Mouse (Mus musculus) olfactory bulb, adult 2 months (tissue): ENCODE data around the gene Noc4l. TPM values are rescaled to one million over a fixed set of nuclear protein-coding genes. Genes with fewer than 3 reads are reported as not detected.
A peak's percentile ranks its signal among the peaks of the same experiment; 100 is the strongest.

Experiments
- H3K27ac ChIP-seq: fragments of 200-500 bp; 2 replicates; pipeline ENCODE4 v1.5.1; 2012; ENCODE audit warnings: low read depth, low read length; ENCODE audit not compliant: insufficient read depth
- H3K4me1 ChIP-seq: fragments of 200-500 bp; 2 replicates; pipeline ENCODE4 v1.6.1; 2012; ENCODE audit warnings: low read length; ENCODE audit not compliant: control insufficient read depth, insufficient read depth
- H3K4me3 ChIP-seq: fragments of 200-500 bp; 2 replicates; pipeline ENCODE4 v1.5.1; 2012; ENCODE audit warnings: mild to moderate bottlenecking, low read depth, low read length, moderate library complexity; ENCODE audit not compliant: insufficient read depth
- CTCF ChIP-seq: fragments of 200-500 bp; IDR thresholded peaks from 2 replicates; pipeline ENCODE4 v1.5.1; 2012; ENCODE audit warnings: low read depth, mild to moderate bottlenecking, low read length, moderate library complexity; ENCODE audit not compliant: insufficient read depth
- POLR2A ChIP-seq: fragments of 200-500 bp; IDR thresholded peaks from 2 replicates; pipeline ENCODE4 v1.6.1; 2012; ENCODE audit warnings: mild to moderate bottlenecking, low read depth, low read length, moderate library complexity; ENCODE audit not compliant: insufficient read depth
- WGBS: fragments of 180-500 bp; shearing (Covaris S2); methylation state at CpG from one replicate; pipeline ENCODE4 v1.1.7; 2018; 5-methylcytosine and 5-hydroxymethylcytosine counted together
- polyA plus RNA-seq: library from polyadenylated mRNA; stranded (reverse); fragments of >200 nt; gene quantifications from 2 replicates; pipeline ENCODE4 v1.2.4, GENCODE M21; 2012; ENCODE audit warnings: low replicate concordance; ENCODE audit not compliant: missing spikeins, insufficient read depth, insufficient read length

Noc4l gene
- not detected in 2 replicates for polyA plus RNA-seq

GRCm38 (mm10) chr5:110652719-110653648, at the start of gene Noc4l, which contains the start of gene Ddx51:
Gene Noc4l (minus strand): TSS chr5:110653417.
Gene Ddx51 (plus strand): TSS chr5:110653451.
- TF ChIP-seq CTCF: peak; percentile 4; the same call in 1 of the 2 replicates
- peak; percentile 73 for TF ChIP-seq POLR2A
- under 1% methylated on average over 91 of the region's 91 CpGs for whole genome bisulfite sequencing
- H3K4me3 ChIP-seq: peak within 1 kb of the TSS; percentile 89
- H3K4me1 ChIP-seq: peaks cover 11% of the 10 kb centered on the region; the same call in 1 of the 2 replicates
- H3K27ac ChIP-seq: no peak within 1 kb of the TSS

- no peak for TF ChIP-seq POLR2A
- no peak for TF ChIP-seq CTCF
- Histone ChIP-seq H3K4me1 (0 out of 2 replicates have a peak, but pooled peaks cover 3% of the 10 kb centered on the region), H3K27ac (no peak overlapping the region), H3K4me3 (no peak overlapping the region)
- WGBS: 84% methylated on average over 4 of the region's 4 CpGs
These were observed 45.4 kb upstream of the Noc4l start for GRCm38 (mm10) chr5:110698617-110699016.

- H3K27ac ChIP-seq: no peak overlapping the region
- no peak overlapping the region for H3K4me3 ChIP-seq
- no peaks in the 10 kb centered on the region for H3K4me1 ChIP-seq
- TF ChIP-seq CTCF (no peak), POLR2A (no peak)
- 87% methylated on average over 8 of the region's 8 CpGs for WGBS
These were observed 28.8 kb upstream of the Noc4l start for GRCm38 (mm10) chr5:110682041-110682440.

GRCm38 (mm10) chr5:110665486-110666121, 12.4 kb upstream of the Noc4l start:
- 48% methylated on average over 6 of the region's 6 CpGs for WGBS
- no peak overlapping the region for H3K27ac ChIP-seq

GRCm38 (mm10) chr5:110664750-110665269, 11.6 kb upstream of the Noc4l start:
- 95% methylated on average over 2 of the region's 2 CpGs for WGBS

More at GRCm38 (mm10) chr5:110665486-110666121, 12.4 kb upstream of the Noc4l start:
- TF ChIP-seq CTCF (no peak), POLR2A (no peak)
- Histone ChIP-seq H3K4me1 (peaks cover 4% of the 10 kb centered on the region; the same call in 1 of the 2 replicates), H3K4me3 (no peak overlapping the region)

GRCm38 (mm10) chr5:110664041-110664440, 10.8 kb upstream of the Noc4l start:
- Histone ChIP-seq H3K4me1 (no peaks in the 10 kb centered on the region), H3K27ac (no peak overlapping the region), H3K4me3 (no peak overlapping the region)
- WGBS: 96% methylated on average over 2 of the region's 2 CpGs
- TF ChIP-seq CTCF (no peak), POLR2A (no peak)

More at GRCm38 (mm10) chr5:110664750-110665269, 11.6 kb upstream of the Noc4l start:
- no peaks in the 10 kb centered on the region for H3K4me1 ChIP-seq
- TF ChIP-seq CTCF (no peak), POLR2A (no peak)
- H3K4me3 ChIP-seq: no peak overlapping the region
- no peak overlapping the region for H3K27ac ChIP-seq

- TF ChIP-seq POLR2A (no peak), CTCF (no peak)
- Histone ChIP-seq H3K27ac (no peak overlapping the region), H3K4me3 (no peak overlapping the region), H3K4me1 (peaks cover 2% of the 10 kb centered on the region; the same call in 1 of the 2 replicates)
These were observed 6.5 kb upstream of the Noc4l start for GRCm38 (mm10) chr5:110659682-110660081.

- TF ChIP-seq CTCF (no peak), POLR2A (no peak)
- Histone ChIP-seq H3K4me3 (peak overlapping the region; percentile 89), H3K27ac (no peak overlapping the region), H3K4me1 (peaks cover 11% of the 10 kb centered on the region; the same call in 1 of the 2 replicates)
- WGBS: 1% methylated on average over 37 of the region's 37 CpGs
These were observed 469 bp upstream of the Noc4l start for GRCm38 (mm10) chr5:110653686-110654085.
